Mouse (Mus musculus) urinary bladder, adult 2 months (tissue): ENCODE data around the gene Tbc1d17. TPM values are rescaled to one million over a fixed set of nuclear protein-coding genes. Genes with fewer than 3 reads are reported as not detected.

Source experiments
- DNase-seq: peaks from one replicate; pipeline ENCODE4 v3.0.0; 2022; ENCODE audit warnings: low spot score
- polyA plus RNA-seq: library from polyadenylated mRNA; depleted of rRNA; stranded (reverse); fragments of >200 nt; gene quantifications from 2 replicates; pipeline ENCODE4 v1.2.3, GENCODE M21; 2012

The Tbc1d17 gene
- polyA plus RNA-seq, 1 experiment, result 67.3 TPM

DNA sequence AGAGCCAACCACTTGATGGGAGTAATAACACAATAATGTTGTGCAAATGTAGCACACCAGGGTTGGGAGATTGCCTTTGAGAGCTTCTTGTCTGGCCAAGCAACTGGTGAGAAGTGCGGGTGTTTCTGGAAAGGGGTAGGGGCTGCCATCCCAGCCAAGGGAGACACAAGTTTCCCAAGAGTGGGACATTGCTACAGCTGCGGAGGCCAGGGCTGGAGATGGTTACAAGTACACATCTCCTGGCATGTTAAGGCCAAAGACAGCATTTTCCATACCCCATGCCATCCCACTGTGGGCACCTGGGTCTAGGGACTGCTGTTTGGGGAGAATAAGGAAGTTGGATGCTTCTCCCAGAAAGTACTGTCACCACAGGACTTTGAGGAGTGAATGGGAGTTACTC, 4.2 kb upstream of the Tbc1d17 start:
- DNase-seq, result no peak

DNA sequence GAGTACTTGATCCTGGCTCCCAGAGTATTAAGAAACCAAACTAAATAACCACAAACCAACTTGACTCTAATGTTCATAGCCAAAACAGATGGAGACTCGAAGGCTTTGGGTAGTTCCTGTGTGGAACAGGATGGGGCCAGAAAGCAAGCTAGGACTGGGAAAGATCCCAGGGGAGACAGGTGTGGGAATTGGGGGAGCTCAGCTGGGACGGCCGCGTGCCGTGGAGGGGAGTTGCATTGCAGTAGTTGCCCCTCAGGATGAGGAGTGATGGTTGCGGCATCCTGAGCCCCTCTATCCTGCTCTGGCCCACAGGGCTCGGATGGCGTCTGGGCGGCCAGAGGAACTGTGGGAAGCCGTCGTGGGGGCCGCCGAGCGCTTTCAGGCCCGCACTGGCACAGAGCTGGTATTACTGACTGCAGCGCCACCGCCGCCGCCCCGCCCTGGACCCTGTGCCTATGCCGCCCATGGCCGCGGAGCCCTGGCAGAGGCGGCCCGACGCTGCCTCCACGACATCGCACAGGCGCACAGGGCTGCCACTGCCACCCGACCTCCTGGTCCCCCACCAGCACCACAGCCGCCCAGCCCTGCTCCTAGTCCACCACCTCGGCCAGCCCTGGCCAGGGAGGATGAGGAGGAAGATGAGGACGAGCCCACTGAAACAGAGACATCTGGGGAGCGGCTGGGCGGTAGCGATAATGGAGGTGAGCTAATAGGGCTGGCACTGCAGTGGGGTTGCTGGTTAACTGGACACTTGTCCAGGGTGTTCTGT, 3.6 kb upstream of the Tbc1d17 start:
- no peak for DNase-seq

DNA sequence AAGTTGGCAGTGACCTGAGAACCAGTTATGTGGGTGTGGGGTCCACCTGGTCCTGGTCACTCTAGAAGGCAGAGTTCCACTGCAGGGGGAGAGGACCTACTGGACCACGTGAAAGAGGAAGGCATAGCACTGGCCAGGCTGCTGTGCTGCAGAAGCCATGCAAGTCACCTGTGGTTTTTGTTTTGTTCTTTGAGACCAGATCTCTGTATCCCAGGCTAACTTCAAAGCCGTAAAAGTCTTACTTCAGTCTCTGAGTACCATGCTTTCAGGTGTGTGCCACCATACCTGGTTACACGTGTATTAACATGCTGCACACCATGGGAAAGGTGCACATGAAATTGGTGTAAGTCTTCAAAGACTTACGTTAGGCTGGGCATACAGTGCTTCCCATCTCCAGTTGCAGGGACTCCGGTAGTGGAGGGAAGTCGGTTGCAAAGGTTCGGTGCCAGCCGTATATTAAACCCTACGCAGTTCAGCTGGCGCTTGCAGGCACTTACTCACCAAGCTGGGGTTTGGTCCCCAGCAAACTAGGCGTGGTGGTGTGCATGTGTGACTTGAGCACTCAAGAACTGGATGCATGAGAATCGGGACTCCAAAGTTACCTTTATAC, 2.9 kb upstream of the Tbc1d17 start:
- no peak for DNase-seq

DNA sequence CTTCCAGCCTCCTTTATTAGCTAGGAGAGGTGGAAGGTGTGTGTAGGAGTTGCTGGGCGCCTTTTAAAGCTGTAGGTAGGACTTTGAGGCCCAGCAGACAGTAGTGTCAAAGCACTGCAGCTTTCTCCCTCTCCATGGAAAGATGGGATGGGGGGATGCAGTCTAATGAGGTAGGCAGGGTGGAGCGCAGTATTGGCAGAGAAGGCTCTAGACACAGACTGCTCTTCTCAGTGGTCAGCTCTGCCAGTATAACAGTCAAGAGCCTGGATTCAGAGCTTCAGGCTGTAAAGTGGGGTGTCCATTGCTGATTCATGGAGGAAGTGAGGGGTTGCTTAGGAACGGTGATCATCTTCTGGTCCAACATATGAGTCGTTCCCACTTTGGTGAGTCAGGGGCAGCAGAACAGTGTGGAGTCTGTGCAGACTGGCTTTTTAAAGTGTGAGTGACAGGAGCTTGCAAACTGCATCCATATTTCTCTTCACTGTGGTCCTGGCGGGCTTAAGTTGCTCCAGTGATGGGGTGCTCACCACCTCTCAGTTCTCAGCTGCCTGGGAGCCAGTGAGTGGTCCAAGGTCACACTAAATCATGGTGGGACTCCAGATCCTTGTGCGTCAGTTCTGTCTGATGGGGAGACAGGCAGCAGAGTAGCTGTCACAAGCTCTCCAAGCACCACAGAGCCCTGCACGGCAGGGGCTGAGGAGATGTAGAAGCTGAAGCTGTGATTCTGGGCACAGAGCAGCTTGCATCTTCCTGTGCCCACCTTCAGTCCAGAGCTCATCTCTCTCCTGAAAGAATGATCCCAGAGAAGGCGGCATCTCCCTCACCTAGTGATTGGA, 2.1 kb upstream of the Tbc1d17 start:
- no peak for DNase-seq

DNA sequence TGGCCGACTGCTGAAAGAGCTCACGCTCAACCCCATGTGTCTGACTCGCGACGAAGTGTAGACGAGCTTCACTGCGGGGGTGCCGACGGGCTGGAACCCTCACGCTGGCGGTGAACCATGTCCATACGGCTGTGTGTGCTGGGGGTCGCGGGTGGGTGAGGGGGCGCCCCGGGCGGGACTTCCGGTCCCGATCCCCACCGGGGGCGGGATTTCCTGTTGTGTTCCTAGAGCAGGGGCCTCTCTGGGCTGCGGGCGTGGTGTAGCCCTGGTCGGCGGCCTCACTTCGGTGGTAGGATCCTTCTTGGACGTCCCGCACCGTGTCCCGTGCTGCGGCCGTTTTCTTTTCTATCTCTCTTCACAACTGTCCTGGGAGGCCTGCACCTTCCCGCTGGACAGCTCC, 1.3 kb upstream of the Tbc1d17 start:
- peak; percentile 72 for DNase-seq

DNA sequence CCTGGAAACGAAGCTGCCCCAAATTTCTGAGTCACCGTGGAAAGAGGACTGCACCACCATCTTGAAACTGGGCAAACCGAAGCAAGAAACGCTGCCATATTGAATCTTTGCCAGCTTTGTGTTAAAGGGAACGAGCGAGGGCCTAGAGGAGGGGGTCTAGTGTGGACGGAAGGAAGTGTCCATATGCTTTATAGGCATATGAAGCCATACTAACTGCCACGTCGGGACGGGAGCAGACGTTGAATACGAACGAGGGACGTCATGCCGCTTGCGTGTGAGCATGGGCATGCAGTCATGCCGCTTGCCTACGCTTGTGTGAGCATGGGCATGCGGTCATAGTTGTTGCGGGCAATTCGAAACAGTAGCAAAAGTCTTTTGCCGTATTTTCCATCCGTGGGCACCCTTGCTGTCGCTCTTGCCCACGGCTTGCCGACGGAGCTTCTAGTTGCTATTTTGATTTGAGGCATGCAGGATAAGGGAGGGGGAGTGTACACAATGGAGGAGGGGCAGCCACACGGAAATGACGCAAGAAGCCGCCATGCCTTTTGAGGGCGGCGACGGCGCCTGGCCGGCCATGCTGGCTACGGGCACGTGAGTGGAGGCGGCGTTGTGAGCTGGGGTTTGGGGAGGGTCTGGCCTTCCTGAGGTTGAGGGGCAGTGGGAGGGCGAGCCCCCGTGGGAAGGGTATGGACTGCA, 685 bp upstream of the Tbc1d17 start:
- DNase-seq, result peak; percentile 77

DNA sequence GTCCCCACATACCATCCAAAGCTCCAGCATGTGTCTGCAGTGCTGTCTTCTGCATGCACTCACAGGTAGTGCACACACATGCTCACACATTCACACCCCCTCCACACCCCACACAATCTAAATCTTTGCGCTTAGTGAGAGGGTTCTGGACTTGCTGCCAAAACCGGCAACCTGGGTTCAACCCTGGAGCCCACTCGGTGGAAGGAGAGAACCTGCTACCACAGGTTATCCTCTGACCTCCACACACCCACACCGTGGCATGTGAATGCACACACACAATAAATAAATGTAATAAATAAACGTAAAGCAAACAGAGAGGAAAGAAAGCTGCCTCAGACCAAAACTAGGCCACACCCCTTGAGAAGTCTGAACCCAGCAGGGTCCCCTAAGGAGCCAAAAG, 1.1 kb downstream of the Tbc1d17 start:
- DNase-seq, result no peak

DNA sequence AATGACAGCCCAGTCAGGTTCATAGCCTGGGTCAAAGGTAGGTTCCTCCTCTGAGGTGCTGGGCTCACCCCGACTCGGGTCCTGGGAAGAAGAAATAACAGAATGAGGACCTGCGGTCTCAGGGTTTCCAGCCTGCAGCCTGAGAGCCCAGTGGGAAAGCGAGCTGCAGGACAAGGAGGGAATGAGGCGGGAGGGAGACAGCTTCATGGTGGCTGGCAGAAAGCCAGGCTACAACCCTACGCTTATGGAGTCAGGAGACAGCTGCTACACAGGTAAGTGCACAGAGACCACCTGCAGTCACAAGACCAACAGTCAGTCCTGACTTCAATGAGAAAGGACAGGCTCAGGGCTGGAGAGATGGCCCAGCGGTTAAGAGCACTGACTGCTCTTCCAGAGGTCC, 2.1 kb downstream of the Tbc1d17 start:
- no peak for DNase-seq

DNA sequence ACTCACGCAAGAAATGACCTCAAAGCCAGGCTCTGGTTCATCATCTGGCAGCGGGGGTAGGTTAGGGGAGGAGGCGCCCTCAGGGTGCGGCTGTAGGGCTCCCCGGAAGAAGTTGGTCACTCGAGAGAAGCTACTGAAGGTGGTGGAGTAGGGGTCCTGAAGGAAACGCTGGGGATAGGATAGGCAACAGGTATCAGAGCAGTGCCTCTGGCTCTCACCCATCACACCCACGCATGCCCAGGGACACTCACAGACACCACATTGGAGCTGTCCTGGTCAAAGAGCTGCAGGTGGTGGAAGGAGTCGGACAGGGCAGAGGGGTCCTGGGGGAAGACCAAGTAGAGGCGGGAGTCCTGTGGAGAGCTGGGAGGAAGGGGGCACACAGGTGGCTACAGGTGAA, 3.9 kb downstream of the Tbc1d17 start:
- no peak for DNase-seq

DNA sequence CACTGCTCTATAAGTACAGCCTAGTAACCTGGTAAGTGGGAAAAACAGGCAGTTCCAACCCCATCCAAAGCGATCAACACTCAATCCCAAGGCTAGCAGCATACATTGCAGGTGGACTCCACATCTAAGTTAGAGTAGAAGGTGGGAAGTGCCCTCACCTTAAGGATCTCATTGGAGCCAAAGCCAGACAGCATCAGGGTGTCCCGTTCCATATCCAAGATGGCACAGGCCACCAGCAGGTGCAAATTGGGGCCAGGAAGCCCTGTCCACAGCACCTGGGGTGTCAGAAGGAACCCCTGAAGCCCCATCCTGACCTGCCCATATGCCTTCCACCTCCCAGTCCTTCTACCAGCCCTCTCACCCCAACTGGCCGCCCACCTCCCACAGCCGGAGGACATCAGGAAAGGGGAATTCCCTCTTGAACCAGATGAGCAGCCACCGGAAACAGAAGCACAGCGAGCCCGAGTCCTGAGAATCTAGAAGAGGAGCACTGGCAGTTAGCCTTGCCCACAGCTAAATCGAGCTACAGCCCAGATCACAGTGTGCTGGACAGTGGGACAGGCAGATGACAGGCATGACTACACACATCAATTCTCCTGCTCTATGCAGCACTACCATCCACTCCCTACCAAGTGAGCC, 6.9 kb downstream of the Tbc1d17 start:
- no peak for DNase-seq

DNA sequence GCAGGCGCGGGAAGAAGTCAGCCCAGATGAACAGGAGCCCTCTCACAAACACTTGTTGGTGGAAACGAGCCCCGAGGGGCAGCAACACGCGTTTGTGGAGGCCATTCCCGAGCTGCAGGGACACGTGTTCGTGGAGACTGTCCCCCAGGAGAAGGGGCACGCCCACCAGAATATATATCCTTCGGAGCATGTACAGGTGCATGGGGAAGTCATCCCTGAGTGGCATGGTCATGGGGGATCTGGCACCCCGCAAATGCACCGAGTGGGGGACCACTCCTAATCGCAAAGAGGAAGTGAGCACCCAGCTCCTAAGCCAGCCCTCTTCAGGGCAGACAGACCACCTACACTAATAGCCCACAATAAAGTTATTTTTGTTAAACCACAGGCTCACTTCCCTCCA, 8.5 kb downstream of the Tbc1d17 start:
- DNase-seq, result no peak

DNA sequence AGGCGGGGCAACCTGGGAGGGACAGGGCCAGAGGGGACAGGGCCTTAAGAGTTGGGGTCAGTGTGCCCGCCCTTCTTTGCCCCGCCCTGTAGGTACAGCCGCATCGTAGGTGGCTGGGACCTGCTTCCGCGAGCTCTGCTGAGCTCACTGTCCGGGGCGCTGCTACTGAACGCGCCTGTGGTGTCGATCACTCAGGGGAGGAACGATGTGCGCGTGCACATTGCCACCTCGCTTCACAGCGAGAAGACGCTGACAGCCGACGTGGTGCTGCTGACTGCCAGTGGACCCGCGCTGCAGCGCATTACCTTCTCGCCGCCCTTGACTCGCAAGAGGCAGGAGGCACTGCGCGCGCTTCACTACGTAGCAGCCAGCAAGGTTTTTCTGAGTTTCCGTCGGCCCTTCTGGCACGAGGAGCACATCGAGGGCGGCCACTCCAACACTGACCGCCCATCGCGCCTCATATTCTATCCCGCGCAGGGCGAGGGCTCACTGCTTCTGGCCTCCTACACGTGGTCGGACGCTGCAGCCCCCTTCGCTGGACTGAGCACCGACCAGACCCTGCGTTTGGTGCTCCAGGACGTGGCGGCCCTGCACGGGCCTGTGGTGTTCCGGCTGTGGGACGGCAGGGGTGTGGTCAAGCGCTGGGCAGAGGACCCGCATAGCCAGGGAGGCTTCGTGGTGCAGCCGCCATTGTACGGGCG, 9.2 kb downstream of the Tbc1d17 start:
- DNase-seq, result no peak

DNA sequence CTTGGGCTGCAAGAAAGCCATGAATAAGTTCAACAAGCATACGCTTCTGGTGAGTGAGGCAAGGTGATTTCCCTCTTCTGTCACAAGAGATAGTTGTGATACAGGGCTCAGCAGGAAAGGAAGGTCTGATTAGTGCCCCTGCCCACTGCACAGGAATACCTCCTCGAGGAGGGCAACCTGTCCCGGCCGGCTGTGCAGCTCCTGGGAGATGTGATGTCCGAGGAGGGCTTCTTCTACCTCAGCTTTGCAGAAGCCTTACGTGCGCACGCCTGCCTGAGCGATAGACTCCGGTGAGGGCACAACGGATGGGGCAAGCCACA, 9.7 kb downstream of the Tbc1d17 start:
- no peak for DNase-seq

DNA sequence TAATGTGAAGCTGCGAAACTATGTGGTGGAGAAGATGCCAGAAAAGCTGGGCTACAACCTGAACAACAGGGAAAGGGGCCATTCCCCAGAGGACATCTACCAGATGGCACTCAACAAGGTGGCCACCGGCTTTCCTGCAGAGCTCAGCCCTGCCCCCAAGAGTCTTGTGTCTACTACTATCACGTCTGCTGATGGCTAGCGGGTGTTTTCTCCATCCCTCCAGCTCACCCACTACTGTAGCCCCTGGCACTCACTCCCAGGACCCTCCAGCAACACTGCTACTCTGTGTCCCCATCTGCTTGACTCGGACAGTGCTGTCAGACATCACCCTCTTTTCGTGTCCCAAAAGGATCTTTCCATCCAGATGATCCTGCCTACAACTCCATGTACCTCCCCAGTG, 10.8 kb downstream of the Tbc1d17 start:
- no peak for DNase-seq

DNA sequence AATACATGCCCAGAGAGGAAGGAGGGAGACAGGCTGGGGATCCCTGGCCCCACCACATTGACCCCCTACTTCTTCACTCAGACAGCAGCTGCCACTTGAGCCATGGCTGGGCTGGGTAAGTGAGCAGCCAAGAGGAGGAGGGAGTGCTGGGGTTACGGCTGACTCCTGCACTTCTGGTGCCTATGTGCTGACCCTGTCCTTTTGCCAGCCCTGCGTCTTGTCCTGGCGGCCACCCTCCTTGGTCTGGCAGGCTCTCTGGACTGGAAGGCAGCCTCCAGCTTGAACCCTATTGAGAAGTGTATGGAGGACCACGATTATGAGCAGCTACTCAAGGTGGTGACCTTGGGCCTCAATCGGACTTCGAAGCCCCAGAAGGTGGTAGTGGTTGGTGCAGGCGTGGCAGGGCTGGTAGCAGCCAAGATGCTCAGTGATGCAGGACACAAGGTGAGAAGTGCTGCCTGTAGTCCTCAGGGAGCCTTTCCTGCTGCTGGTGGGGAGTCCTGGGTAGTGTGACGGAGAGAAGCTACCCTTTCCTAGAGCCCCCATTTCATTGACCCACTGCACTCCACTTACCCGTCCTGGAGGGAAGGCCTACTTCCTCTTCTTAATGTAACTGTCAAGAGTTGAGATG, 12.3 kb downstream of the Tbc1d17 start:
- DNase-seq, result no peak

DNA sequence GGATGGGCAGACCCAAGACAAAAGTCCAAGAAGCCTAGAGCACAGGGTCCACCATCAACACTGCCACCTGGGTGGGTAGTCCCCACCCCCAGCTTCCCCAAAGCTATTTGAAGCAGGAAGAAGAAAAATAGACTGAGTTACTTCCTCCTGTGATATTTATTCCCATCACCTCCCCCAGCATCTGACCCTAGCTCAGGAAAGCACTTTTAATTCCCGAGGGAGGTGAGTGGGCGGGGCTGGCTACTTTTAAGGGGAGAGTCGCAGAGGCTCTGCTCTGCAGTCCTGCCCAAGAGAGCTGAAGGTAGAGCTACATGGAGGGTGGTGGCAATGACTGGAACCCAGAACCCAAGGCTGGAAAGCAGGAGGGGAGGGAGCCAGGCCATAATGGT, 12.9 kb downstream of the Tbc1d17 start:
- no peak for DNase-seq

DNA sequence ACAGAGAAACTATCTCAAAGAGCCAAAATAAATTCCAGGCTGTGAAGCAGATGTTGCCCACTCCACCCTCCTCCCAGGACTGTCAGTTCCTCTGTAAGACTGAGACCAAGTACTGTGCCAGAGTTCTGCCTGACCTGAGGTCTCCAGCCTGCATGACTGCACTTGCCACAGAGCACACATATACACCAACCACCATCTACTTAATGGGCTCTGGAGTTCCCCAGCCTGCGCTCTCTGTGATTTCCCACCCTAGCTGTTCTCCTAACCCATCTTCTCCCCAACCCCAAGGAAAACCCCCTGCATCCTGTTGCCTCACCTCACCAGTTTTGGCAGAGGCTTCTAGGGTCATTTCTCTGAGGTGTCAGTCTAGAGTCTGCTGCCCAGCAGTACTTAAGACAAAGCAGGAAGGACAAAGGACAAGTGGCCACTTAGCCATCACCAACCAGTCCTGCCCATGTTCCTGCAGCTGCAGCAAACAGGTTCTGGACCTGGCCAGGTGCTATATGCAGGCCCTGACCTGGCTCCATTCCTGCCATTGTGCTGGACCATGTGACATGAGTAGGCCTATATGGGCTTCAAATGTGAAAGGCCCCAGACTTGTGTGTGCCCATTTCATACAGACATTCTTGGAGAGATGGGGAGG, 13.4 kb downstream of the Tbc1d17 start:
- no peak for DNase-seq

DNA sequence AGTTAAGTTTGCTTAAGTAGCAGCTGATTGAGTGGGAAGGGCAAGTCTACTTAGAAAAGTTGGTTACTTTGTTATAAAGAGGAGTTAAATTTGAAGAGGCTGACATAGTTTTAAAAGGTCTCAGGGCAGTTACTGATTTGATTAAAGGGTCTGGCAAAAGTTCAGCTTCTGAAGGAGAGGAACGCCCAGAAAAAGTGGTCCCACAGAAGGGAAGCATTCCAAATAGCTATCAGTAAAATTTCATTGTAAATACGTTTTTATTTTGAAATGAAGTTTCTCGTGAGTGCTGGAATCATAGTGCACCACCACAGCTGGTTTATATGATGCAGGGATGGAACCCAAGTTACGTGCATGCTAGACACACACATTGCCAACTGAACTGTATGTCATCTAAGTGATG, 16.1 kb downstream of the Tbc1d17 start:
- no peak for DNase-seq

DNA sequence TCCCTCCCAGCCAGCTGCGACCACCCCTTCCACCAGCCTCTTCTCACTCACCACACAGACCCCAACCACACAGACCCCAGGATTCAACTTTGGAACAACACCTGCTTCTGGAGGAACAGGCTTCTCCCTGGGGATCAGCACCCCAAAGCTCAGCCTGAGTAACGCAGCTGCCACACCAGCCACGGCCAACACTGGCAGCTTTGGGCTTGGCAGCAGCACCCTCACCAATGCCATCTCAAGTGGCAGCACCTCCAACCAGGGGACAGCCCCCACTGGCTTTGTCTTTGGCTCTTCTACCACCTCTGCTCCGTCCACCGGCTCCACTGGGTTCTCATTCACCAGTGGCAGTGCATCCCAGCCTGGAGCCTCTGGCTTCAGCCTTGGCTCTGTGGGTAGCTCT, 20.2 kb downstream of the Tbc1d17 start:
- no peak for DNase-seq

DNA sequence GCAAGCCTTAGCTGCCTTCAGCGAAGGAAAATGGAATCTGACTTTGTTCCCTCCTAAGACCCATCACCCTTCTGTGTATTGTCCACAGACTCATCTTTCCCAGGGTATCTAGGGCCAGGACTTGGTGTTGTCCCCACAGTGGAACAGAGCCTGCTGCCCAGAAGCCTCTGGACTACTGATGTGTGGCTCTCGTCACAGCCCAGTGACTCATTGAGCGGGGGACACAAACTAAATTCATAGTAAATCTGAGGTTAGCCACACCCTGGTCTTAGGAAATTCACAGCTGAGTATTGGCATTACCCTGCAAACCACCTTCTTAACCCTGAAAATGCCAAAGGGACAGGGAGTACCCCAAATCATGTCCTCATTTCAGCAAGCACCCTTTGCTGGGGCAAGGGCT, 22.1 kb downstream of the Tbc1d17 start:
- DNase-seq, result no peak
